Mouse (Mus musculus) layer of hippocampus, adult 18-20 months (tissue): ENCODE data around the gene Ccdc58. TPM values are rescaled to one million over a fixed set of nuclear protein-coding genes. Genes with fewer than 3 reads are reported as not detected.
"Not testable (repeated sequence)": the region's sequence is repeated elsewhere in the genome, so short reads cannot be mapped to it uniquely, and the experiment has no call there.

Experiments used
- DNase-seq, 2 experiments: peaks; one replicate each; pipeline ENCODE4 v3.0.0; 2022; ENCODE audit warnings: low spot score in 2 of 2
- total RNA-seq, 2 experiments: library from RNA; stranded (reverse); gene quantifications; 2 replicates each; pipeline ENCODE4 v1.2.3; 2021

Ccdc58 gene
- total RNA-seq, 2 experiments from 2014 or later, result 18.8 to 21.2 TPM

DNA sequence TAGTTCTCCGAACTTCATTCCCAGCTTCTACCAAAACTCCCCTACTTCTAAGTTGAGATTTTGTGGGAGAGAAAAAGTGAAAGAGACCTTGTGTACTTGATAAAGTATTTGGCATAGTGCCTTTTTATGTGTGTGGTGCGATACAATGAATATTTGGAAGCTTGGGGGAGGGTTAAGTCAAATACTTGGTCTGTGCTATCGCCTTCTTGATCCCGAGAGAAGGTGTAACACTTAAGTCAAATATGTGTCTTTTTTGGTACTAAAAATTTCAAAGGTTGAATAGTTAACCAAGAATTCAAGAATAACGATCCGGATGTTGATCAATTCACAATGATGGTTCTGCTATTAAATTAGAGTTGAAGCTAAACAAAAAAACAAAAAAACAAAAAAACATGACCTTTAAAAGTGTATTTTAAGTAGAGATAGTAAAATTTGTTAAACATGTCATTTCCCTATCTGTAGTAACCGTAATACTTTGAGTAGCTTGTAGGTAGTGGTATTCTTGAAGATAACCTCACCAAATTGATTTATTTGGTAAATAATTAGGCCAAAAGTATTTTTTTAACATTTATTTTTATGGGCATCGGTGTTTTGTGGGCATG lies 1.0 kb downstream of the Ccdc58 start:
- DNase-seq, result no peak

DNA sequence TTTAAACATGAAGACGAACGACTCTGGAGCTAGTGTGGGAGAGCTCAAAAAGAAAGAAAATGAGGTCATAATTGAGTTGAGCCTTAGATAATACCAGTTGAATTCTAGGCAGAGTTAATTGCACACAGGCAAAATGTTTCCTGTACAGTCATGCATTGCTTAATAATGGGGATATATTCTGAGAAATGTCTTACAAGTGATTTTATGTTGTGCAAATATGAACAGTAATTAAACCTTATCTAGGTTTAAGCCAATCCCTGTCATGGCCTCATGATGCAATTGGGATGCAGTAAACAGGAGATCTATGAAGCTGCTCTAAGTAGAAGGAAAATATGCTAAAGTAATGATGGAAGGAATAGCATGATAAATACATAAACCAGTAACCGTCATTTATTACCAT lies 3.3 kb downstream of the Ccdc58 start:
- DNase-seq, result no peak

DNA sequence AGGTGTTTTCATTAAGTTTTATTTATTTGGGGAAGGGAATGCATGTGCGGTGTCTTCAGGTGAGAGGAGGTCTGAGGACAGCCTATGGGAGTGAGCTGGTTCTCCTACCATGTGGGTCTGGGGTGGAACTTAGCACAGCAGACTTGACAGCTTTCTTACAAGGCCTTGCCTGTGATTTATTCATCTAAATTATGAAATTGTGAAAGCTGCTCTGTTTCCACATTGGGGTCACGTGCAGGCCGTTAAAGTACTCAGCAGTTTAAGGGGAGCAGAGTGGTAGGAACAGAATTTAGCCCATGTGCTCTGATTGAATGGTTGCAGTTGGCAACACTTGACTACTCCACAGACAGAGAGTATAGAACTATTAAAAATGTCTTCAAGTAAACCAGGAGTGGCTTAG lies 8.4 kb downstream of the Ccdc58 start:
- no peak for DNase-seq

DNA sequence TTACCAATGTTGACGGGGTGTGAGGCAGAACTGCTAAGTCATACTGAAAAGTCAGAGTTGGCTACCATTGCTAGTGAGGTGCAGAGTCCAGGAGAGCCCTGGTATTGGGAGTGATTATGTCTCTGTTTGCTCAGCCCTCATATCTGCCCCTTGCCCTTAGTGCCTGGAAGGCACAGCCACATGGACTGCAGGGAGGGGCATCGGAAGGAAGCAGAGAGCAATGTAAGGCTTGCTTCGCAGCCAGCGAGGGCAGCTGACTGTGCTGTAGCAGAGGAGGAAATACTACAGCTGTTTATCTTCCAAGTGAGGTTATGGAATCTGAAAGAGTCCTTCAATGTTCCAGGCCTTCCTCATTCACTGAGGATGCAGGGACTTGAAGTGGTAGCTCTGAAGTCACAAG lies 16.4 kb downstream of the Ccdc58 start:
- no peak for DNase-seq

DNA sequence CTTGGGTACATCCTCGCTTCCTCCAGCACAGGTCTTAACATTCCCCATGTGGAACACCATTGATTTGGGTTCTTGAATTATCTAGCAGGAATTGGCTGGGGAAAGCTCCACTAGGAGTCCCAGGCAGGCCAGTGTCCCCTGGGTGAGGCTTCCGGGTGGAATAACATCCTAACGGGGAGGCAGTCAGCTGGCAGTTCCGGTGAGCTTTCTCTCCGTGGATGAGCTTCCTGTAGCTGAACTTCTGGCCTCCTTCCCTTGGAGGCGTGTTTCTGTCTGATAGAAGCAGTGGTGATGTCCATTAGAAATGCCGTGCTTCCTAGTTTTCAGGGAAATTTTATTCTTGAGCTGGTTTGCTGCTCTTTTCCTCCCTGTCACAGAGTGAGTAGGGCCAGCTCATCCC lies 17.6 kb downstream of the Ccdc58 start:
- DNase-seq, result no peak

DNA sequence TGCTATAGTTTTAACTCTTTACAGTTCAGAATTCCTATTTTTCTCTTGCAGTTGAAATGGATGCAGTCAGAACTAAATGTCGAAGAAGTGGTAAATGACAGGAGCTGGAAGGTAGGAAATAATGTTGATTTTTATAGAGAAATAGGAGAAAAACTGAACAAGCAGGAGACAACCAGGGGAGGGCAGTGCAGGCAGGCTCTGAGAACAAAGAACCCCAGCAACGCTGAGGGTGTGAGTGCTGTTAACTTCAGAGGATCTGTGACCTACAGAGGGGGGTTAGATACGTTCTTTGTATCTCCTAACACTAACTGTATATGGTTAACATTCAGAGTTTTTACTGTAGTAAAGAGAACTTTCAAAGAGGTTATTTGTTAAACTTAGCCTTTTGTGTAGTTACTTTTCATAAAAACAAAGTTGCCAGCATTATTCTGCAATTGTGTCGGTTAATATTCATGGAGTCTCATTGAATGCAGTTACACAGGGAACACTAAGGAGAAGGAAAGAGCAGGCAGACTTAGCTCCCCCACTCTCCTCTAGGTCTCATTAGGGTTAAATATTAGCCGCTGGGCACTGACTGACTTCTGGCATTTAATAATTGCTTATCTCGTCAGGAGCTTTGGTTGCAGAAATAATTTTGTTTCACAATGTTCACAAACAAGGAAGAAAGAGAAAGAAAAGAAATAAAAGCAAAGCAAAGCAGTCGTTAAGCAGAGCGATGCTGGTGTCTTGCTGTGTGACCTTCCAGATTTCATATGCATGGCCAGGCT lies 18.5 kb downstream of the Ccdc58 start:
- no peak for DNase-seq

DNA sequence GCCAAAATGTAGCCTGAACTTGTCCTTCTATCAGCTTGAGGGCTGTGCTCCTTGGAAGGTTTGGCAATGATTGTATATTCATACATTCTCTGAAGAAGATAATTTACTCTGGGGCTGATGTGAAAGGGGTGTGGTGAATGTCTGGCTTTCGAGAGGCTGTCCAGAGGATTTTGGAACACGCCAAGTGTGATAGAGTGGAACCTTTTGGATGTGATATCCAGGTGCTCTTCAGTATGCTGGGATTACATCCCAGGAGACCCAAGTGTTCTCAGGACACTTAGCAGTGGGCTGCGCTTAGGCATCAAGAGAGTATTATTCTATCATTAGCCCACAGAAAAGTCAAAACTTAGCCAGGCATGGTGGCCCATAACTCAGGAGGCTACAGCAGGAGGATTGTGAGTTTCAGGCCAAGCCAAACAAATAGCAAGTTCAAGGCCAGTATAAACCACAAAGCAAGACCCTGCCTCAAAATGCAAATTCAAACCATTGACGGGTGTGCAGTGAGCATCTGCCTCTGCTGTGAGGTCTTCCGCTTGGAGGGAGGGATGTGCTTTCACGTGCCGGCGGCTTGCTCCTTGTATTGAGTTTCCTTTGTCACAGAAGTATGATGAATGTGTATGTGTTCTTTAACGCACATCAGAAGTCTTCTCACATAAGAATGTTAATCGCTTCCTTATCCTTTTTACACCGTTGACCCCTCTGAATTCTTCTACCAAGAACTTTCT lies 19.5 kb downstream of the Ccdc58 start:
- DNase-seq, result no peak

DNA sequence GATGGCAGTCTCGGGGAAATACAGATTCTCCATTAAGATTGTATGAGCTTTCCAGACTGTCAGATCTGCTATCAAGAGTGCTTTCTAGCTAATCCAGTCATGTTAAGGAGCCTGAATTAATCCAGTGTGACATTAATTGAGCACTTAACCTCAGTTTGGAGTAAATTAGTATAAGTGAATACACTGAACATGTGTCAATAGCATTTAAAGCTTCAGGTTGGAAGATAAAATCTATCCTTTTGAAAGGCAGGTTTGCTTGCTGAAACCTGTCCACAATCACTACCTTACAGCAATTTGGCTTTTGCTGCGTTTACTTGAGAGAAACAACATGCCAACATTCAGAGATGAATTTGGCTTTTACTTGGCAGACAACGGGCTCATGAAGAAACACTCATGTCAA lies 22.6 kb downstream of the Ccdc58 start:
- DNase-seq, result no peak

DNA sequence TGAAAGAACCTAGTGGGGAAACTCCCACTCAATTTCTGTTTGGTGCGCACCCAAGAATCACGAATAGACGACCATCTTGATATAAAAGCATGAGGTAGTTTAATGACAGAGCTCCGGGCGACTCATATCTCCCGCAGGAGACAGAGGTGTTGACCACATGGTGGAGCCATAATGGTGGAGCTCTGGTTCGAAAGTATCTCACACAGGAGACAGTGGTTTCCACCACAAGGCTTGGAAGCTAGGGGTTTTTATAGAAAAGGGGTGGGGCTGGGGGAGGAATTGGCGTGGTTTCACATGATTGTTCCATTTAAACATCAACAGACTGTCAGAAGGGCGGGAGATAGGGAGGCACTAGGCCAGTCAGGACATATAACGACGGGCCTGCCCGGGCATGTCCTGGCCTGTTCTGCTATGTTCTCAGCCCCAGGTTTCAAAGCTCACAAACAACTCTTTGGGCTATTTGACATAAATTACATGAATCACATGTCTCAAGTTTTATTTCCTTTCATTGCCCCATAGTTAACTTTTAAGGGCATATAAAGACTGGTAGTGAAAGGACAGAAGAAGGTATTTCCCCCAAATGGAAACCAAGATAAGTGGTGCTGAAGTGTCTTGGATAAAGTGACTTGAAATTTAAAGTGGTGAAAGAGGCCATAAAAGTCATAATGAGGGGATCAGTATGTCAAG lies 26.5 kb downstream of the Ccdc58 start:
- not testable (repeated sequence) for DNase-seq

DNA sequence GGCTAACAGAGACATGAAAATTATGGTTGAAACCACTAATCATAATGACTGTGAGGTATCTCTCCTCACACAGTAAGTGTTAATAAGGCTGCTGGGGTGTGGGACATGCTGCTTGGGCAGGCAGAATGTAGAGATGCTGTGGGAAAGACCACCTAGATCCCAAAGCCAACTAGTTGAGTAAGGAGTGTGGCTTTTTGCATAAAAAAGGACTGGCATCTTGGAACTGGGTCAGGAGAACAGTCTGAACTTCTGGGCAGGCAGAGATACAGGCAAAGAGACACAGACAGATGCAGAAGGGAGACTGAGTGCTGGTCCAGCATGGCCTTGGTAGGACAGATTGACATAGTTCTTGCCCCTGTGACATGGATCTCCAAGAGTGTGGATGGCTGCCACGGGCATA lies 30.0 kb downstream of the Ccdc58 start:
- no peak for DNase-seq

DNA sequence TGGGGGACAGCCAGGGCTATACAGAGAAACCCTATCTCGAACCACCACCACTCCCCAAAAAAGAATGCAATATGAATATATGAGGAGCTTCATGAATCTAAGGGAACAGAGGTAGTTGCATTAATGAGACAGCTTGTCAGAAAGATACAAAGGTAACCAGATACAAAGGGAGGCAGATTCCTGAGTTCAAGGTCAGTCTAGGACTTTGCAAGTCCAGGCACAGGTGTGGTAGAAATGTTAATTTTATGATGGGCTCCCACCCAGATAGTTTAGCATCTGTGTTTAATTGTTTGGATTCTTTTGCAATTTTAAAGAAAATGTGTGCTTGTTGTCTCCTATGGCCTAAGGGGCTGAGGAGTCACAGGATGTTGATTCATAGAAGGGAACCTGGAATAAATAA lies 30.7 kb downstream of the Ccdc58 start:
- no peak for DNase-seq

DNA sequence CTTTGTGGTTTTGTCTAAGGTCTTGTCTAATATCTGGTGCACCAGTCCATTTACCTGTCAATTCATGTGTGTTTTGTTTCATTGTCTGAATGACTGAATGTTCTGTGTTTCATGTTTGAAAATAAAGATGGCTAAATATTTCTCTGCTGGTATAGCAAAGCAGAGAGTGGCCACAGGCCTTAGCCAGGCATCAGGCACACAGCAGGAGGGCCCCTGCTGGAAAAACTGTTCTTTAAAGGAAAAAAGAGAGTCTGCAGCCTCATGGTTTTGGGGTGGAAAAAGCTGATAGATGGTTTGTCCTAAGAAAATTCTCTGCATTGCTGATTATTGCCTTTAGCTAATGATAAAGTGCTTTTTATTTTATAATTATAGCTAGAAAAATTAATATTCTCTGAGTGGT lies 40.0 kb downstream of the Ccdc58 start:
- DNase-seq, result not testable (repeated sequence)

DNA sequence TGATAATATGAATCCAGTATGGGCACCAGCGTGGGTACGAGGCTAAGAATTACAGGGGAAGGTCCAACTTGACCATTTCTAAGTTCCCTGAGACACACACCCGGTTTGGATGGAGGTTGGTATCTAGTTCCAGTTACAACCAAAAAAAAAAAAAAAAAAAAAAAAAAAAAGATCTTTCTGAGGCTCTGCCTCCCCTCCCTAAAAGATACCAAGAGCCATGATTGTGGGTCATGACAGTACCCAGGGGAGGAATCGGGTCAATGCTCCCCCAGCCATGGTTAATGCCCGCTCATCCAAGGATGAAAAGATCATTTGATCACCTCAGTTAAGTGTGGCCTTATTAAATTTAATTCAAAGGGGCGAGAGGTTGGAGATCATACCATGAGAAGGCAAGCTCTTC lies 44.3 kb downstream of the Ccdc58 start:
- not testable (repeated sequence) for DNase-seq

DNA sequence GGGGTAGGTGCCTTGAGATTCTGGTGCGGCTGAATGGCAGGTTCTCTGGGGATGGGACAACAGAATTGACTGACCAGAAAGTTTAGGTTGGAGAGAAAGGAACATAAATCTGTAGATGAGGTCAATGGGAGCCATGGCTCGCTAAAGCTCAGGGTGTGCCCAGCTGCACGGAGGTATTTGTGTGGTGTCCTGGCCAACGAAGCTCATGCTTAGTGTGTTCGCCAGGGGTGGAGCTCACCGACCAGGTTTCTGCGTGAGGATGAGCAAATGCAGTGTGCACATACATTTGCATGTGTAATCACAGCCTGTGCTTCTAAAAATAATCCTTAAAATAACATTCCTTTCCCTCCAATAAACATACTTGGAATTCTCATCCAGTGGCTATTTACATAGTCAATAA lies 56.6 kb downstream of the Ccdc58 start:
- DNase-seq, result no peak

DNA sequence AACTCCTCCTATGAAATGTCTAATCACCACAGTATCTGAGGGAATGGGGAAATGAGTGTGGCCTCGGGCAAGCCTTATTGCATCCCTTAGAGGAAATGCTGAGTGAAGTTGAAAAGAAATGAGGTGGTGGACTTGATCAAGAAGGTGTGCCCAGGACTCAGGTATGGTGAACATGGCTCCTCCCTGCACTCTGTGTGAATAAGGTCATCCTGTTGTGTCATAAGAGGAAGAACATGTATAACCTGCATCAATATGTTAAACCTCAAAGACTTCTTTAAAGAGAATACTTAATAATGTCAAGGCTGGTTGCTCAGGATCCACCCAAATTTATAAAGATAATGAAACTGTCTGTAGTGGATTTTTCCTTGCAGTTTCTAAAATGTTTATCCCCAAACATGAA lies 59.7 kb downstream of the Ccdc58 start, which contains the start of gene Csta1:
Gene Csta1, minus strand, starts transcription at position 101 of the 400 bp plus-strand sequence.
- no peak for DNase-seq

DNA sequence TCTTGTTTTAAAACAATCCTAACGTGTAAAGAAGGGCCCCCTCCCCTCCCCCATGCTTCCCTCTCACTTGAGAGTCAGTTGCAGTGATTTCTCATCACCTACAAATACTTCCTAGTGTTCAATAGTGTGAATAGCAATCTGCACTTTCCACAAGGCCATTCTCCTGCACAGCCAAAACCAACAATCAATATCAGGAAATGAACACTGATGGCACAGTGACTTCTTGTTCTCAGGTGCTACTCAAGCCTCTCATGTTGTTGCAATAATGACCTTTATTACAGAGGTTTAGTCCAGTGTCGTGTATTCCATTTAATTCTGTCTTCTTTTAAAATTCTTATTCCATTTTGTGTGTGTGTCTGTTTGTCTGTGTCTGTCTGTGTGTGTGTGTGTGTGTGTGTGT lies 66.7 kb downstream of the Ccdc58 start:
- DNase-seq, result no peak

Other genes with a start within 250 kb of the Ccdc58 start
- 1 to 10 TPM; 1.1 to 1.2 TPM for gene Parp14, start 200.1 kb upstream of the Ccdc58 start, total RNA-seq
- gene Parp9, start 133.2 kb upstream of the Ccdc58 start, total RNA-seq, result 1 to 10 TPM; 2.8 to 3.2 TPM
- 1 to 10 TPM; 5.4 to 5.7 TPM for gene Dtx3l, start 132.5 kb upstream of the Ccdc58 start, total RNA-seq
- 100 to 1,000 TPM; 137 to 143 TPM for gene Kpna1, start 92.9 kb upstream of the Ccdc58 start, total RNA-seq
- gene Wdr5b, start 30.5 kb upstream of the Ccdc58 start, total RNA-seq, result 1 to 10 TPM; 4.3 to 4.6 TPM
- 10 to 100 TPM; 72.2 to 83.8 TPM for gene Fam162a, start 91 bp upstream of the Ccdc58 start, total RNA-seq
- gene Csta1, start 59.6 kb downstream of the Ccdc58 start, total RNA-seq, result not detected
- not detected for gene Stfa2l1, start 85.1 kb downstream of the Ccdc58 start, total RNA-seq
- gene Gm5483, start 112.5 kb downstream of the Ccdc58 start, total RNA-seq, result not detected
- gene Gm5416, start 138.7 kb downstream of the Ccdc58 start, total RNA-seq, result not detected
- gene 2010005H15Rik, start 149.8 kb downstream of the Ccdc58 start, total RNA-seq, result not detected
- gene Stfa1, start 205.3 kb downstream of the Ccdc58 start, total RNA-seq, result not detected